Mouse (Mus musculus): ENCODE data around the gene Tenm4.

DNA sequence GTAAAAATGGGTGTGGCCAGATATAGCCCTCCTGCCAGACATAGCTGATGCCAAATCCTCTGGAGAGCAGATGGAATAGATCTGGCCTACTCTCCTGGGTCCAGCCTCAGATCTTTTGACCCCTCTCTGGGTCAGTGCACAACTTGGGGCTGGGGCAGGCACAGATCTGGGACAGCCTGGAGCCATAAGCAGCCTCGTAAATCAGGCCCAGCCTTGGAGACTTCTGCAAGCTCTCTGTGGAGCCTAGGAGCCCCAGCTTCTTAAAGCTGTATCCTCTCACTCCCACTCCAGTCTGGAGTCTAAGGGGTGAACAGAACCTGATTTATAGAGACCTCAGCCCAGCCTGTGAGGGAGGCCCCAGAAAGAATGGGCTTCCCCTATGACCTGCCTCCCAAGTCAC lies 354.3 kb downstream of the Tenm4 start:
- TF ChIP-seq POLR2A (IDR thresholded peaks at IDR 0.05; ENCODE audit: low read depth, low read length) = no peak
- TF ChIP-seq ZNF384 (IDR thresholded peaks at IDR 0.05; ENCODE audit: low read depth, low read length) = no peak

All from CH12.LX (cell line).